Comparison of ENCODE assay signal across 25 mouse cellular contexts in genomic region chr17:65902281-65902680, GRCm38 (mm10). TPM values are rescaled to one million over a fixed set of nuclear protein-coding genes. Genes with fewer than 3 reads are reported as not detected.
A peak's percentile ranks its signal among the peaks of the same experiment; 100 is the strongest.
DNase-seq lines count a peak whose midpoint lies in the region; ATAC-seq lines count a peak whose summit lies in the region.
"Had no signal": no experiment of that assay in that cellular context is flagged by ENCODE, and none has a peak within 500 bp of the region (broad histone marks: within the 10 kb centered on the region; RNA-seq: fewer than 3 reads in every experiment).

No protein-coding gene starts in this region.

- WGBS in embryonic facial prominence, embryonic 14.5 days = 63% methylated on average over 6 of the region's 6 CpGs
- WGBS in embryonic facial prominence, embryonic 10.5 days = 91% methylated on average over 6 of the region's 6 CpGs
- 62% methylated on average over 6 of the region's 6 CpGs for WGBS in embryonic facial prominence, embryonic 15.5 days
- 87% methylated on average over 6 of the region's 6 CpGs for WGBS in hindbrain, embryonic 14.5 days

- no peaks in the 10 kb centered on the region for H3K36me3 ChIP-seq in embryonic facial prominence, embryonic 14.5 days (ENCODE audit: control insufficient read depth, insufficient read depth, low read length)
- H3K36me3 ChIP-seq in embryonic facial prominence, embryonic 10.5 days (replicated peaks) = peaks cover 8% of the 10 kb centered on the region; the same call in 1 of the 2 replicates
- no peaks in the 10 kb centered on the region for H3K36me3 ChIP-seq in embryonic facial prominence, embryonic 15.5 days
- H3K36me3 ChIP-seq in hindbrain, embryonic 14.5 days (replicated peaks; ENCODE audit: control insufficient read depth, insufficient read depth) = 0 out of 2 replicates have a peak, but pooled peaks cover 3% of the 10 kb centered on the region
- H3K36me3 ChIP-seq: embryonic facial prominence, embryonic 12.5 days; forebrain, embryonic 15.5 days; G1E had no signal

- H3K27ac ChIP-seq in embryonic facial prominence, embryonic 14.5 days (replicated peaks; ENCODE audit: low read depth, low read length) = no peak overlapping the region
- H3K27ac ChIP-seq in embryonic facial prominence, embryonic 10.5 days (replicated peaks) = no peak overlapping the region
- H3K27ac ChIP-seq in embryonic facial prominence, embryonic 15.5 days (replicated peaks) = peak overlapping the region; percentile 72; the same call in 1 of the 2 replicates
- no peak overlapping the region for H3K27ac ChIP-seq in hindbrain, embryonic 14.5 days
- H3K27ac ChIP-seq: embryonic facial prominence, embryonic 12.5 days; forebrain, embryonic 13.5 days; forebrain, embryonic 15.5 days had no signal

- H3K27me3 ChIP-seq in embryonic facial prominence, embryonic 14.5 days (replicated peaks; ENCODE audit: control insufficient read depth, insufficient read depth, low read length) = no peaks in the 10 kb centered on the region
- no peaks in the 10 kb centered on the region for H3K27me3 ChIP-seq in embryonic facial prominence, embryonic 10.5 days (replicated peaks; ENCODE audit: low read depth, poor library complexity, severe bottlenecking)
- no peaks in the 10 kb centered on the region for H3K27me3 ChIP-seq in embryonic facial prominence, embryonic 15.5 days
- no peaks in the 10 kb centered on the region for H3K27me3 ChIP-seq in hindbrain, embryonic 14.5 days (ENCODE audit: control insufficient read depth, insufficient read depth, low read length)
- H3K27me3 ChIP-seq: CH12.LX; embryonic facial prominence, embryonic 12.5 days; forebrain, embryonic 13.5 days; forebrain, embryonic 15.5 days had no signal

- 0 out of 2 replicates have a peak overlapping the region, but pooled peaks have one; percentile 14 for H3K9ac ChIP-seq in embryonic facial prominence, embryonic 14.5 days (ENCODE audit: low read depth, low read length)
- H3K9ac ChIP-seq in embryonic facial prominence, embryonic 15.5 days = no peak overlapping the region
- no peak overlapping the region for H3K9ac ChIP-seq in hindbrain, embryonic 14.5 days
- H3K9ac ChIP-seq: embryonic facial prominence, embryonic 12.5 days; forebrain, embryonic 13.5 days; forebrain, embryonic 15.5 days; forebrain, postnatal 0 days had no signal

- H3K4me3 ChIP-seq in embryonic facial prominence, embryonic 14.5 days (ENCODE audit: low read depth, low read length) = no peak overlapping the region
- no peak overlapping the region for H3K4me3 ChIP-seq in embryonic facial prominence, embryonic 10.5 days
- H3K4me3 ChIP-seq in embryonic facial prominence, embryonic 15.5 days (replicated peaks) = no peak overlapping the region
- no peak overlapping the region for H3K4me3 ChIP-seq in hindbrain, embryonic 14.5 days (replicated peaks; ENCODE audit: low read length)
- H3K4me3 ChIP-seq: embryonic facial prominence, embryonic 12.5 days; erythroblast, embryonic 14.5 days; forebrain, embryonic 13.5 days; forebrain, embryonic 15.5 days had no signal

- peaks cover 7% of the 10 kb centered on the region; the same call in 1 of the 2 replicates for H3K9me3 ChIP-seq in embryonic facial prominence, embryonic 14.5 days (ENCODE audit: control insufficient read depth, low read length)
- H3K9me3 ChIP-seq in embryonic facial prominence, embryonic 10.5 days = peaks cover 10% of the 10 kb centered on the region; the same call in 1 of the 2 replicates
- H3K9me3 ChIP-seq in embryonic facial prominence, embryonic 15.5 days (replicated peaks) = no peaks in the 10 kb centered on the region
- H3K9me3 ChIP-seq in hindbrain, embryonic 14.5 days (ENCODE audit: control insufficient read depth, low read length) = 0 out of 2 replicates have a peak, but pooled peaks cover 4% of the 10 kb centered on the region
- H3K9me3 ChIP-seq: embryonic facial prominence, embryonic 12.5 days; forebrain, embryonic 13.5 days; forebrain, embryonic 15.5 days had no signal

- ATAC-seq in embryonic facial prominence, embryonic 14.5 days (ENCODE audit: low read depth) = no peak
- no peak for ATAC-seq in embryonic facial prominence, embryonic 15.5 days (ENCODE audit: insufficient number of reproducible peaks, low FRiP score, low TSS enrichment, low read depth)
- no peak for ATAC-seq in hindbrain, embryonic 14.5 days (ENCODE audit: low FRiP score)
- ATAC-seq: CD4-positive, CD25-positive, alpha-beta regulatory T cell, adult 4 months; forebrain, embryonic 13.5 days; forebrain, embryonic 15.5 days; forebrain, postnatal 0 days had no signal

- DNase-seq in embryonic facial prominence, embryonic 14.5 days (ENCODE audit: low spot score) = no peak
- no peak for DNase-seq in embryonic facial prominence, embryonic 10.5 days (ENCODE audit: low spot score)
- DNase-seq in NIH3T3 (ENCODE audit: low read depth) = peak; percentile 24
- peak; percentile 78 for DNase-seq in fibroblast of lung, adult 2 months (ENCODE audit: low read depth)
- no peak for DNase-seq in left cerebral cortex, adult 9 months (ENCODE audit: low spot score in 2 of 2)
- no peak for DNase-seq in hindbrain, embryonic 14.5 days (ENCODE audit: low spot score)
- DNase-seq in ovary, postnatal 14 days (ENCODE audit: low spot score) = no peak
- DNase-seq: adrenal gland, adult 2 months; adrenal gland, postnatal 10 days; adrenal gland, postnatal 25 days; cerebellum, adult 18-20 months; cerebellum, adult 8-10 months; cerebellum, adult 9-11 months; cerebellum, postnatal 14 days; cerebellum, postnatal 36 days; embryo, embryonic 11 days; forebrain, postnatal 0 days had no signal

- peaks cover 13% of the 10 kb centered on the region for H3K4me1 ChIP-seq in embryonic facial prominence, embryonic 14.5 days (ENCODE audit: control insufficient read depth, insufficient read depth, low read length)
- H3K4me1 ChIP-seq in embryonic facial prominence, embryonic 10.5 days = peaks cover 10% of the 10 kb centered on the region
- peaks cover 22% of the 10 kb centered on the region for H3K4me1 ChIP-seq in embryonic facial prominence, embryonic 15.5 days
- H3K4me1 ChIP-seq in hindbrain, embryonic 14.5 days (replicated peaks; ENCODE audit: control insufficient read depth, insufficient read depth, low read length) = no peaks in the 10 kb centered on the region
- H3K4me1 ChIP-seq: forebrain, embryonic 13.5 days; forebrain, embryonic 15.5 days had no signal

- no peak overlapping the region for H3K4me2 ChIP-seq in embryonic facial prominence, embryonic 14.5 days (ENCODE audit: low read depth, low read length)
- no peak overlapping the region for H3K4me2 ChIP-seq in embryonic facial prominence, embryonic 15.5 days (replicated peaks)
- no peak overlapping the region for H3K4me2 ChIP-seq in hindbrain, embryonic 14.5 days (replicated peaks)
- H3K4me2 ChIP-seq: embryonic facial prominence, embryonic 12.5 days; forebrain, embryonic 13.5 days; forebrain, embryonic 15.5 days had no signal

RNA-seq across cellular contexts. Expression of gene Ralbp1, which starts 16.7 kb away (rescaled TPM):
- polyA plus RNA-seq in embryonic facial prominence, embryonic 14.5 days (2014; fragmentation: Nextera tagmentation; extraction: Ambion mirVana) = 88.9 and 95.6 TPM in 2 replicates
- polyA plus RNA-seq in embryonic facial prominence, embryonic 10.5 days (2016; fragmentation: Nextera tagmentation; extraction: Ambion mirVana) = 58.5 and 61.3 TPM in 2 replicates
- polyA plus RNA-seq in embryonic facial prominence, embryonic 15.5 days (2015; fragmentation: Nextera tagmentation; extraction: Ambion mirVana) = 150 and 170 TPM in 2 replicates
- 40.5 and 44.2 TPM in 2 replicates for polyA plus RNA-seq in hindbrain, embryonic 14.5 days (2014; fragmentation: Nextera tagmentation; extraction: Ambion mirVana)

RNA-seq across cellular contexts. Expression of gene Twsg1, which starts 48.7 kb away (rescaled TPM):
- polyA plus RNA-seq in embryonic facial prominence, embryonic 14.5 days (2014; fragmentation: Nextera tagmentation; extraction: Ambion mirVana) = 144 and 157 TPM in 2 replicates
- polyA plus RNA-seq in embryonic facial prominence, embryonic 10.5 days (2016; fragmentation: Nextera tagmentation; extraction: Ambion mirVana) = 88.5 and 90.7 TPM in 2 replicates
- polyA plus RNA-seq in embryonic facial prominence, embryonic 15.5 days (2015; fragmentation: Nextera tagmentation; extraction: Ambion mirVana) = 152 and 154 TPM in 2 replicates
- polyA plus RNA-seq in hindbrain, embryonic 14.5 days (2014; fragmentation: Nextera tagmentation; extraction: Ambion mirVana) = 66.0 and 71.2 TPM in 2 replicates

Comparison
In these comparisons a context has a peak if more than half of its experiments do, and no peak if none do; other contexts are left out.
1. DNase-seq: peak in NIH3T3 (single experiment) and fibroblast of lung, adult 2 months (single experiment); none in embryonic facial prominence, embryonic 14.5 days (single experiment), embryonic facial prominence, embryonic 10.5 days (single experiment), left cerebral cortex, adult 9 months (0 of 2), hindbrain, embryonic 14.5 days (single experiment) and ovary, postnatal 14 days (single experiment).